Mouse (Mus musculus): Measurements from ENCODE around the gene St3gal4. TPM values are rescaled to one million over a fixed set of nuclear protein-coding genes. Genes with fewer than 3 reads are reported as not detected.

St3gal4 gene
- total and polyA plus RNA-seq, 3 experiments, result 6.2 to 9.3 (median 8.8) TPM

GRCm38 (mm10) chr9:35127561-35127960 lies 8.5 kb upstream of the St3gal4 start:
- DNase-seq (ENCODE audit: extremely low read depth), result no peak
- in situ Hi-C loops (cut with MboI; ENCODE audit: low pct_ligation_motif_present, low pct_unique_long_range_greater_than_20kb, low sequenced_read_pairs), result no loop called here
- Histone ChIP-seq H3K27ac (ENCODE audit: insufficient read depth, low read depth) (no peak overlapping the region), H3K79me2 (replicated peaks; ENCODE audit: control insufficient read depth, extremely low read depth, insufficient read depth, poor library complexity, severe bottlenecking) (no peaks in the 10 kb centered on the region), H3K4me2 (ENCODE audit: insufficient read depth, low read depth, poor library complexity, severe bottlenecking) (no peak overlapping the region), H3K27me3 (replicated peaks) (no peaks in the 10 kb centered on the region), H3K9ac (ENCODE audit: insufficient read depth, low read depth) (no peak overlapping the region), H3K4me3 (replicated peaks in 1 of 3; ENCODE audit: low read depth in 2 of 3, low read length in 2 of 3, poor library complexity in 1 of 3) (no peak overlapping the region), H3K36me3 (replicated peaks in 1 of 2; ENCODE audit: control insufficient read depth in 1 of 2, insufficient read depth in 1 of 2, low read length in 1 of 2) (peaks cover 47 to 100% of the 10 kb centered on the region in 2 experiments), H3K9me3 (replicated peaks; ENCODE audit: low read length) (no peaks in the 10 kb centered on the region), H3K4me1 (ENCODE audit: control insufficient read depth in 1 of 2, insufficient read depth in 2 of 2) (peaks cover 3 to 33% of the 10 kb centered on the region in 2 experiments; a peak in 2 of 4 replicates)
- dilution Hi-C loops (cut with MboI; ENCODE audit: extremely low pct_ligation_motif_present, extremely low pct_unique_long_range_greater_than_20kb, low sequenced_read_pairs), result no loop called here
- TF ChIP-seq KAT2A (IDR thresholded peaks at IDR 0.05; ENCODE audit: insufficient replicate concordance, low read length) (no peak), CTCF (conservative IDR thresholded peaks at IDR 0.05 in 1 of 2, IDR thresholded peaks at IDR 0.05 in 1 of 2; ENCODE audit: low read depth in 2 of 2, low read length in 2 of 2) (no peak), MAZ (IDR thresholded peaks at IDR 0.05; ENCODE audit: low read depth, low read length) (no peak), ETS1 (conservative IDR thresholded peaks at IDR 0.05; ENCODE audit: low read depth, low read length) (no peak), ZMIZ1 (IDR thresholded peaks at IDR 0.05; ENCODE audit: low read depth, low read length) (no peak), SMC3 (IDR thresholded peaks at IDR 0.05; ENCODE audit: low read depth, low read length) (no peak), ELF1 (IDR thresholded peaks at IDR 0.05; ENCODE audit: low read depth, low read length) (no peak), SIN3A (IDR thresholded peaks at IDR 0.05; ENCODE audit: low read length) (no peak), MEF2A (IDR thresholded peaks at IDR 0.05; ENCODE audit: borderline replicate concordance, low read depth, low read length) (no peak), MAX (IDR thresholded peaks at IDR 0.05; ENCODE audit: low read length) (no peak), USF2 (conservative IDR thresholded peaks at IDR 0.05; ENCODE audit: low read depth, low read length) (no peak), BHLHE40 (IDR thresholded peaks at IDR 0.05; ENCODE audit: low read depth, low read length) (no peak), IRF4 (IDR thresholded peaks at IDR 0.05; ENCODE audit: low read depth, low read length) (no peak), JUND (conservative IDR thresholded peaks at IDR 0.05; ENCODE audit: low read depth, low read length) (no peak), NRF1 (IDR thresholded peaks at IDR 0.05; ENCODE audit: low read depth, low read length) (no peak), UBTF (IDR thresholded peaks at IDR 0.05; ENCODE audit: low read depth, low read length) (no peak)

DNA sequence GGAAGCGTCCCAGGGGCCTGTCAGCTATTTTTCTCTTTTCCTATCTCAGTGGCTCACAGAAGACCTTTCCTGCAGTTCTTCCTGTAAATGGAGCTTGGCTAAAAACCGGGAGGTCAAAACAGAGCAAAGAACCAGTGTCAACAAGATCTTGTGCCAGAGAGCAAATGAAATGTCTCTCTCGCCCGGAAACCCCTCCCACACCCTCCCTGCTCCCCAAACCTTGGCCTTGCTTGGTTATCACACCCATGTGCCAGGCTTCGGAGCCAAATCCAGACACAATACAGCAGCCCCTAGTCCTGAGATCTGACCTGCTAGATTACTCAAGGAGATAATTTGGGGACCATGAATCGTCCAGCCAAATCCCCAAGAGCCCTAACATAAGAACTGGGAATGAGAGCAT lies 8.1 kb upstream of the St3gal4 start:
- dilution Hi-C loops (cut with MboI; ENCODE audit: extremely low pct_ligation_motif_present, extremely low pct_unique_long_range_greater_than_20kb, low sequenced_read_pairs) (no loop called here), in situ Hi-C loops (cut with MboI; ENCODE audit: low pct_ligation_motif_present, low pct_unique_long_range_greater_than_20kb, low sequenced_read_pairs) (no loop called here)
- Histone ChIP-seq H3K27me3 (replicated peaks) (no peaks in the 10 kb centered on the region), H3K9ac (ENCODE audit: insufficient read depth, low read depth) (no peak overlapping the region), H3K4me1 (ENCODE audit: control insufficient read depth in 1 of 2, insufficient read depth in 2 of 2) (peaks cover 3 to 33% of the 10 kb centered on the region in 2 experiments; a peak in 2 of 4 replicates), H3K4me3 (replicated peaks in 1 of 3; ENCODE audit: low read depth in 2 of 3, low read length in 2 of 3, poor library complexity in 1 of 3) (no peak overlapping the region), H3K36me3 (replicated peaks in 1 of 2; ENCODE audit: control insufficient read depth in 1 of 2, insufficient read depth in 1 of 2, low read length in 1 of 2) (peaks cover 49 to 100% of the 10 kb centered on the region in 2 experiments), H3K27ac (ENCODE audit: insufficient read depth, low read depth) (no peak overlapping the region), H3K4me2 (ENCODE audit: insufficient read depth, low read depth, poor library complexity, severe bottlenecking) (no peak overlapping the region), H3K9me3 (replicated peaks; ENCODE audit: low read length) (no peaks in the 10 kb centered on the region), H3K79me2 (replicated peaks; ENCODE audit: control insufficient read depth, extremely low read depth, insufficient read depth, poor library complexity, severe bottlenecking) (no peaks in the 10 kb centered on the region)
- TF ChIP-seq TCF12 (IDR thresholded peaks at IDR 0.05; ENCODE audit: low read depth, low read length) (no peak), NELFE (IDR thresholded peaks at IDR 0.05; ENCODE audit: low read depth, low read length) (no peak), MAFK (IDR thresholded peaks at IDR 0.05; ENCODE audit: insufficient replicate concordance, low read length) (no peak), IRF4 (IDR thresholded peaks at IDR 0.05; ENCODE audit: low read depth, low read length) (no peak), POLR2AphosphoS2 (IDR thresholded peaks at IDR 0.05; ENCODE audit: low read depth, low read length) (no peak), ZMIZ1 (IDR thresholded peaks at IDR 0.05; ENCODE audit: low read depth, low read length) (no peak), MAX (IDR thresholded peaks at IDR 0.05; ENCODE audit: low read length) (no peak), SIN3A (IDR thresholded peaks at IDR 0.05; ENCODE audit: low read length) (no peak), BHLHE40 (IDR thresholded peaks at IDR 0.05; ENCODE audit: low read depth, low read length) (no peak), NRF1 (IDR thresholded peaks at IDR 0.05; ENCODE audit: low read depth, low read length) (no peak), CTCF (conservative IDR thresholded peaks at IDR 0.05 in 1 of 2, IDR thresholded peaks at IDR 0.05 in 1 of 2; ENCODE audit: low read depth in 2 of 2, low read length in 2 of 2) (no peak)
- no peak for DNase-seq (ENCODE audit: extremely low read depth)
